Mouse (Mus musculus): ENCODE data around the gene Capn15.

DNA sequence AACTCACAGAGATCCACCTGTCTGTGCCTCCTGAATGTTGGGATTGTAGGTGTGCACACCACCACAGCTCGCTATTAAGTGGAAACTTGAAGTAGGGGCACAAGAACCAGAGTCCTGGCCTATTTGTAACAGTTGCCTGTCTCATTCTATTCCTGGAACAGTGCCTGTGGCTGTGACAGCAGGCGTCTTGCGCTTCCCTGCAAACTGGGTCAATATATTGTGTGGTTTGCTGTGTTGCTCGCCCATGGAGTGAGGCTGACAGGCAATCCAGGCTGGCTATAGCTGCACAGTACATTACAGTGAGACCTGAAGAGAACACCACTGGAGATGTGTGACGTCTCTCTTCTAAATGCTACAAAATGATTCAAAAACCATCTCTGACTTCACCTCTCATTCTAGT is 46.0 kb upstream of the Capn15 start:
- no peak for TF ChIP-seq CTCF (IDR thresholded peaks at IDR 0.05; ENCODE audit: low read depth)
- no peak for TF ChIP-seq EP300 (IDR thresholded peaks at IDR 0.05; ENCODE audit: low read depth)

Data from liver, postnatal 0 days (tissue).